Mouse (Mus musculus) heart, postnatal 25 days (tissue): ENCODE data around the gene Evi5. TPM values are rescaled to one million over a fixed set of nuclear protein-coding genes. Genes with fewer than 3 reads are reported as not detected.
A peak's percentile ranks its signal among the peaks of the same experiment; 100 is the strongest.

Experiments used
- DNase-seq: peaks from one replicate; pipeline ENCODE4 v3.0.0; 2022; ENCODE audit warnings: low spot score
- intact Hi-C: fragments of 180-260 bp; cut with DNase I; formaldehyde crosslinking; loops from one replicate; pipeline ENCODE4 v1.15.1; 2025
- total RNA-seq, 2 experiments: library from RNA; stranded (reverse); gene quantifications; 2 replicates each; pipeline ENCODE4 v1.2.3; 2021

The Evi5 gene
- total RNA-seq, 2 experiments from 2014 or later, result 17.9 to 22.1 TPM

DNA sequence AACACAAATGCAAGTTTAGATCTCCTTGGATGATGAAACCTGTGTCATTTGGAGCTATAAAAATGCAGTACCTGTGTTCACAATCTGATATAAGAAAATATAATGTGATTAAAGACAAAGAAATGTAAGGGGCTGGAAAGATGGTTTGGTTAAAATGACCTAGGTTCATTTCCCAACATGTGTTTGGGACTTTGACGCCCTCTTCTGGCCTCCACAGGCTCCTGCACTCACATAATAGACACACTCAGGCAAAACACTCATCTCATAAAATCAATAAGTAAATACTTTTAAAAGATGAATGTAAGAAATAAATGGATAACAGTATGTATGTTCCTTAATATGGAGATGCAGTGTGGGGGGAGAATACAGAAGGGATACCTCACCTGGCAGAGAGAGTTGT lies 2.1 kb upstream of the Evi5 start:
- DNase-seq, result no peak
- intact Hi-C loops, result loop anchor here (5.0 kb wide), 1 partner anchor 85 kb away; no protein-coding TSS in a partner anchor

DNA sequence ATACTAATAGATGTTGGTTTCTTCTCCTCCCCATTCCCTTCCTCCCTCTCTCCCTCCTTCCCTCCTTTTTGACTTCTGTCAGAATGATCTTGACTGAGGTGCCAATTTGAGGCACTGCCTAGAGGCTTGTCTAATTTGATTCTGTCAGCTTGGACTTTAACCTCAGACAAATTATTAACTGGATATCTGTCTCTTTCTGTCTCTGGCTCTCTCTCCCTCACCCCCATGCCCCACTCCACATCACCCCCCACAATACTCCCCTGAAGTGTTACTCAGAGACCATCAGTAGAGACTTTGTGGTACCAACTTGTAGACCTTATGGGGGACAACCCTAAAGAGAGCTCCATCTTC lies 329 bp upstream of the Evi5 start:
- DNase-seq, result no peak
- intact Hi-C loops, result loop anchor here (5.0 kb wide), 1 partner anchor 83 kb away; no protein-coding TSS in a partner anchor

DNA sequence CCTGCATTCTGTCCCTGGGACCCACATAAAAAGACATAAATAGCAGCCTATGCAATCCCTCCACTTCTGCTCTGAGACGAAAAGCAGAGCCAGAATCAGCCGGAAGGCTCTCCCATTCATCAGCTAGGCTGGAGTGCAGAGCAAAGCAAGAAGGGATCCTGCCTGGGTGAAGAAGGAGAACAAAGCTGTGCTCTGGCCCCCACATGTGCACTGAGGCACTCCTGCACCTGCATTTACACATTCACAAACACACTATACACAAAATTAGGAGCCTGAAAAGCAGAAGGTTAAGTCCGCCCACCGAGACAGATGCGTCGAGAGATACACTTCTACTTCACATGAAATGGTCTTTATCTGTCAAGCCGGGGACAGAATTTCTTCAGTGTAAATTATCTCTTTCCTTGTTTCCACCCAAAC lies 1.0 kb downstream of the Evi5 start:
- no peak for DNase-seq
- intact Hi-C loops, result no loop called here

DNA sequence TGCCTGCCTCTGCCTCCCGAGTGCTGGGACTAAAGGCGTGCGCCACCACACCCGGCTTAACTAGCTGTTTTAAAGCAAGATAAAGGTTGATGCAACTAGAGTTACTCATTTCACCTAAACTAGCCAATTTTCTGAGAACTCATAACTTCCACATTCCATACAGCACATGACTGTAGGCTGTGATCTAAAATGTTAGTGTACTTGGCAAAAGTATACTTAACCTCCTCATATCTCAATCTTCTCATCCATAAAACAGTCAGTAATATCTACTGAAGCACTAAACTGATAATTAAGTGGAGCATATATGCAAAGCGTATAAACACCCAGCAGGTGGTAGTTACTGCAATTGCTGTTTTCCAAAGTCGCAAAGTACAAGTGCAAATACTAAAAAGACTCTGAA lies 1.6 kb downstream of the Evi5 start:
- intact Hi-C loops, result no loop called here
- DNase-seq, result no peak

DNA sequence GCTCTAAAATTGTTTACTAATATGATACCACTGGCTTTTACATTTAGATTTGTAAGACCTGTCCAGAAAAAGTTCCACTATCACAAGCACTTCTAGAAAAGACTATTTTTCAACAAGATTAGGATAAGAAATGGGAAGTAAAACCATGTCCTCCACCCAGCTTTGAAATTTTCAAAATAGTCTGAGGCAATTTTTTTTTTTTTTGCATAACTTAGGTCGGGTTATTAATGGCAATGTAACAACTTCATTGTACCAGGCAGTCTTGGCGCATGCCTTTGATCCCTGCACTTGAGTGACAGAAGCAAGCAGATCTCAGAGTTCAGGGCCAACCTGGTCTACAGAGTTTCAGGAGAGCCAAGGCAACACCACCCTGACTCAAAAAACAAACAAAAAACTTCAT lies 5.2 kb downstream of the Evi5 start:
- DNase-seq, result no peak
- intact Hi-C loops, result loop anchor here (2.0 kb wide), 1 partner anchor 31 kb away; the partner anchor contains the start of gene Rpl5

DNA sequence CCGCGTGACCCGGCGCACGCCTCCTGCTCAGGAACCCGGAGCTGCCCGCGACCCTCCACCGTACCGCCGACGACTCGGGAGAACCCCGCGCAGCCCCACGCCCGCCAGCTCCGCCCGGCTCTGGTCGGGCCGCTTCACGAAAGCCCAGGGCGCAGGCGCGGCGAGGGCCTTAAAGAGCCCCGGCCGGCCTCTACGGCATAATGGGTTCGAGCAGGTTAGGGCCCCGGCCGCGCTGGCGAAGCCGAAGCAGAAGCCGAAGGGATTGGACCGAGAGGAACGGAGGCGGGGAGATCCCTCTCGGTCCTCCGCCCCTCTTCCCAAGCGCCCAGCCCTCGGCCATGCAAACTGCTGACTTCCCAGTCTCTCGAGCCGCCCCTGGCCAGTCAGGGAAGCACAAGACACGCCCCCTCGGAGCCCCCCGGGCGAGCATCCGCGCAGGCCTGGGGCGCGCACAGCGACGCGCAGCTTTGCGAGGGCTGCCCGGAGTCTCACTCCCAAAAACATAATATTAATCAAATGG lies 5.9 kb downstream of the Evi5 start:
- intact Hi-C loops, result loop anchor here (2.0 kb wide), 1 partner anchor 32 kb away; the partner anchor contains the start of gene Rpl5
- peak; percentile 90 for DNase-seq

DNA sequence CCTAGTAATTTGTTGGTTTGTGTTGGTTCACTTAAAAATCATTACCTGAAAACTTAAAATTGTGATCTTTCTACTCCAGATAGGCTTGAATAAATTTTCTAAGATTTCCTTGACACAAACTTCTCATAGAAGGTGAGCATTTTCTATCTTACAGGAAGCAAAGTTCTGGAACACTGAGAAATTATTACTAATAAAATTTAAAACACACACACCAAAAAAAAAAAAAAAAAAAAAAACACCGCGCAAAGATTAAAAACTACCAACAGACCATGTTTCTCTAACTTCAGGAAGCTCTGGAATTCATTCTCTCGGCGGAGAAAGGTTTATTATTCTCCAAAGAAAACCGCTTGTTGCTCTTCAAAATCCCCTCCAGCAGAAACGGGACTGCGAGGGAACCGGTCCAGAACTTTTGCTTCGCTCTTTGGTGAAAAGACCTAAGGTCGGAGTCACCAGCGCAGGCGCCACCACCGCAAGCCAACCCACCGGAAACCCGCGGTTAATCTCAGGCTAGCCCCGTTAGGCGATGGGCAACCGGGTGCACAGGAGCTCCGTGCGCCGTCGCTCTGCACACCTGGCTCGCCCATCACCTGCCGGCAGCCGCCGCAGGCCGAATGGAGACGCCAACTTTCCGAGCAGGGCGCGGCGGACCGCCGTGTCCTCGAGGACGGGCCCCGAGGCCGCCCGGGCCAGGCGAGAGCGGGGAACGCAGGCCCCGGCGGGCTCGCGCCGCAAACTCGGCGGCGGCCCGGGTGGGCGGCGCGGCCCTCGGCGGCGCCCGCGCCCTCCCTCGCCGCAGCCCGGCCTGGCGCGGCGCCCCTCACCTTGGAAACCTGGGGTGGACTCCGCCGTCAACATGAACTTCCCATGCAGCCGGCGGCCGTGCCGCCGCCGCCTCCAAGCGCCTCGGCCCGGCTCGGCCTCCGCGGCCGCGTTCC lies 6.7 kb downstream of the Evi5 start:
- DNase-seq, result peak; percentile 42
- intact Hi-C loops, result loop anchor here (2.0 kb wide), 1 partner anchor 33 kb away; the partner anchor contains the start of gene Rpl5

DNA sequence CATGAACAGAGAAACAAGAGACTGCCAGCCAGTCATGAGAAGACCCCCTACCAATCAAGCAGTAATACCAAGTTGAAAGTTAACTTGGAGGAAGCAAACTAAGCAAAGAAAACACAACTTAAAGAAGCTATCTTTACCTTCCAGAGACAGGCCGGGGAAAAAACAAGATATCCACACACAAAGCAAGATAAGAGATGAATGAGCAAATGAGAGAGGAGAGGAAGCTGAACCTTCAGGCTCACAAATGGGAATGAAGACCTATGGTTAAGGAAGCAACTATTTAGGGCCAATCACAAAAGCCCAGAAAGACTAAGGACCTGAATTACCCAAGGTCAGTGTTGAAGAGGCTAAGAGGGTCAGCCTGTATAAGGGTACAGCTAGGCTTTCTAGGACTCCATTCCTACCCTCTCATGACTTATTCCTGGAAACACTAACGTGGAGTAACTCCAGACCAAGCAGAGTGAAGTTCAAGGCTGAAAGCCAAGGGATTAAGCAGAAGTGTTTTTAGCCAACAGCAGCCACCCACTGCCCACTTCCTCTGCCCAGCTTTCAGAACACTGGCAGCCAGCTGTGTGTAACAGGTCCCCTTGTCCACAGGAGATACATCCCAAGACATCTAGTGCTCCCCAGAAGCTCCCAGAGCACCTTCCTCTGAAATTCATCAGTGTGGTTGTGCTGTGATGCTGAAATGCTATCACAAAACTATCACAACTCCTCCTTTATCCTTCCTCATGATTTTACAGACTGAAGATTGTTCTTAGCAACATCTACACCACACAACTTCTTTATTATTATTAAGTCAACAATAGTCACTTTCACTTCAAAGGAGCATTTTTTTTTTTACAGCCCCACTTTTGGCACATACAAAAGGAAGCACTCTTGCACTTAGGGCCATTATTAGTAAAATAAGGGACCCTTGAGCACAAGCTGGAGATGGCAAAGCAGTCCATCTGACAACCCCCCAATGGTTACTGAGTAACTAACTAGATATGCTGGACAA lies 8.5 kb downstream of the Evi5 start:
- DNase-seq, result no peak
- intact Hi-C loops, result no loop called here

DNA sequence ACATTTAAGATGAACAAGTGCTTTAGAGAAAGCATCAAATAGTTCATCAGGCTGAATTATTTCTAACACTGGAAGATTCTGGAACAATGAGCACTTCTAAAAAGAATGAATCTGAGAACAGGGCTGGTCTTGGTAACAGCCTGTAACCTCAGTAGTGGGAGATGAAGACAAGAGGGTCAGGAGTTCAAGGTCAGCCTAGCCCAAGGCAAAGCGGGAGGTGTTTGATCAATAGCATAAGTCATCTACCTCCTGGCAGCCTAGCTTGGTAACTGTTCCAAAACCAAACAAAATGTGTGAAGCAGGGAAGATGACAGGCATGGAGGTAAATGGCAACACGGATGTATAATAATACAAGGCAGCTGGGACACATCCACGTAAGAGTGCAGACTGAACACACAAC lies 10.9 kb downstream of the Evi5 start:
- no peak for DNase-seq
- intact Hi-C loops, result no loop called here

DNA sequence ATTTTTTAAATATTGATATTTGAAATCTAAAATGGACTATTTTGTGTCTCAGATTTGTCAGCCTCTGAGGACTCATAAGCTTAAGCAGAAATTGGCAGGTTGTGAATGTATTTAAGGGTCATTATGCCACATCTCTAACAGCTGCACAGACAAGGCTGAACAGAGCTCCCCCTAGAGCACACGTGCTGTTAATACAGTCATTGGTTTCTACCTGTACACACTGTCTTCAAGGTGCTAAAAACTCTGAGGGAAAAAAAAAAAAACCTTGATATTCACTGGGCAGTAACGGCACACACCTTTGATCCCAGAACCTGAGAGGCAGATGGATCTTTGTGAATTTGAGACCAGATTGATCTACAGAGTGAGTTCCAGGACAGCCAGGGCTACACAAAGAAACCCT lies 15.9 kb downstream of the Evi5 start:
- intact Hi-C loops, result no loop called here
- DNase-seq, result no peak

DNA sequence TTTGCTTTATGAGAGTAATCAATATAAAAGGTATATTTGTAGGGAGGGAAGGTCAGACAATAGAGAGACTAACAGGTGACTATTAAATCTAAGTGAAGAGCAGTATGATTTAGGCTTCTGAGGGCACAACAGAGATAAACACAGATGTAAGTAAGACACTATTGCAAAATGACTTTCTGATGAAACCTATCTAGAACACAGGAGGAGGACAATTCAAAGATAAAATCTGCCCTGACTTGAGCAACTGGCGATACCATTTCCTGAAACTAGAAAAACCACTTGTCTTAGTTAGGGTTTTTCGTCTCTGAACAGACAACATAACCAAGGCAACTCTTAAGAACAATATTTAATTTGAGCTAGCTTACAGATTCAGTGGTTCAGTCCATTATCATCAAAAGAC lies 19.4 kb downstream of the Evi5 start:
- intact Hi-C loops, result no loop called here
- DNase-seq, result no peak

DNA sequence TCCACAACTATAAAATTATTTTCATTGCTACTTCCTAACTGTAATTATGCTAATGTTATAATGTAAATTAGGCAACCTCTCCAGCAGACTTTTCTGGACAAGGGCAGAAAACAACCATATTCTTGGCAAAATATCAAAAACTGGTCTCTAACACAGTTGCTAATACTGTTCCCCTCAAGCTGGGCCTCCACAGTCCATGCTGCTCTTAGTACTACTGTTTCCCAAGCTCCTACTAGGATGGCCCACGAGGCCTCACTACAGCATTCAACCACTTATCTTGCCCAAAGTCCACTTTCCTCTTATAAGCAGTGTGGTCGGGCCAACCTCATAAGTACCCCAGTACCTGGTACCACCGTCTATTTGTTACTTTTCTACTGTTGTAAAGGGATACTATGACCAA lies 20.4 kb downstream of the Evi5 start:
- intact Hi-C loops, result no loop called here

DNA sequence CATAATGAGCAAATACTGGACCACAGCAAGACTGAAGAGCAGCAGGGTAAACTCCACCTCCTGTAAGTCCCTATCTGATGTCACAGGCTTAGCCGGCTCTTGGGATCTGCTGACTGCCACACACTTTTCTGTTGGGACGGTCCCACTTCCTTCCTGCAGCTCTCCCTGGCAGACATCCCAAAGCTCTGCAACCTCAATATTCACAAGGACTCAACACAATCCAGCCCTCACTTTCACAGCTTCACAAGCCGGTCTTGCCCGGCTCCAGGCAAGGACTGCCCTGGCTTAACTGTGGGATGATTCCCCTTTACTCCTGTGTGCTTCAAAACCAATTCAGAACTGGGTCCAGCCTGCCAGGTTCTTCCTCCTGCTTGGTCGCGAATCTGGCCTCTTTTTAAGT lies 21.1 kb downstream of the Evi5 start:
- peak; percentile 13 for DNase-seq
- intact Hi-C loops, result no loop called here

More for the DNA sequence above, 20.4 kb downstream of the Evi5 start:
- DNase-seq, result no peak

DNA sequence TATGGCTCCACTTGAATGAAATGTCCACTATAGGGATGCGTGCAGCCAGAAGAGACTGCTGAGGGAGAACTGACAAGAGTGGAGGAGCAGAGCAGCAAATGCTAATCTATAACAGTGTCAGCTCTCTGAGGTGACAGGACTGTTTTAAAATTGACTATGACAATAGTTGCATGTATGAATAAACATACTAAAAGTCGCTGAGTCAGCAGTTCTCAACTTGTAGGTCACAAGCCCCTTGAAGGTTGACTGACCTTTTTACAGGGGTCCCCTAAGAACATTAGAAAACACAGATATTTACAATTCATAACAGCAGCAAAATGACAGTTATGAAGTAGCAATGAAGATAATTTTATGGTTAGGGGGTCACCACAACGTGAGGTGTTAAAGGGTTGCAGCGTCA lies 25.9 kb downstream of the Evi5 start:
- no peak for DNase-seq
- intact Hi-C loops, result no loop called here

DNA sequence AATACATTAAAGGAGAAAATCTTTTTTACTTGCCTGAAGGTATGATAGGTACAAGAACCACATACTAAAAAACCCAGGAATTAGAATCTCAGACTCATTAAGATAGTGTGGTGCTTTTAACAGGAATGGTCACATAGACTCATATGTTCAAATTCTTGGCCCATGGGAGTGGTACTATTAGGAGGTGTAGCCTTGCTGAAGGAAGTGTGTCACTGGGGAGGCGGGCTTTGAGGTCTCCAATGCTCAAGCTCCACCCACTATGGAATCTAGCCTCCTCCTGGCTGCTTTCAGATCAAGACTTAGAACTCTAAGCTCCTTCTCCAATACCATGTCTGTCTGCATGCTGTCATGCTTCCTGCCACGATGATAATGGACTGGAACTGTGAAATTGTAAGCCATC lies 27.1 kb downstream of the Evi5 start:
- intact Hi-C loops, result no loop called here
- no peak for DNase-seq

DNA sequence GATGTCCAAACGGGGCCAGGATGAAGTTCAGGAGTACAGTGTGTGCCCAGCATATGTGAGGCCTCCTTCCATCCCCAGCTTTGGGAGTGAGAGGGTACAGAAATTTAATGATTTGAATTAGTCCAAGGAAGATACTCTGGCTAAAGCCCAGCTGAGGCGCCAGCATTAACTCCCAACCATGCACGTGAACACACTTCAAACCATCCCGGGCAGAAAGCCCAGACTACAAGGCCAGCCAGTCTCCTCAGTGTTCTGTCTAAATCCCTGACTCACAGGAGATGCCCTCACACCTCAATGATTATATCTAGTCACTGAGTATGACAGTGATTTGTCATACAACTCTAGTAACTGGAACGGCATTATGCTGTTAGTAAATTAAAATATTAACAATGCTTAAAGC lies 27.6 kb downstream of the Evi5 start:
- intact Hi-C loops, result no loop called here
- DNase-seq, result no peak

DNA sequence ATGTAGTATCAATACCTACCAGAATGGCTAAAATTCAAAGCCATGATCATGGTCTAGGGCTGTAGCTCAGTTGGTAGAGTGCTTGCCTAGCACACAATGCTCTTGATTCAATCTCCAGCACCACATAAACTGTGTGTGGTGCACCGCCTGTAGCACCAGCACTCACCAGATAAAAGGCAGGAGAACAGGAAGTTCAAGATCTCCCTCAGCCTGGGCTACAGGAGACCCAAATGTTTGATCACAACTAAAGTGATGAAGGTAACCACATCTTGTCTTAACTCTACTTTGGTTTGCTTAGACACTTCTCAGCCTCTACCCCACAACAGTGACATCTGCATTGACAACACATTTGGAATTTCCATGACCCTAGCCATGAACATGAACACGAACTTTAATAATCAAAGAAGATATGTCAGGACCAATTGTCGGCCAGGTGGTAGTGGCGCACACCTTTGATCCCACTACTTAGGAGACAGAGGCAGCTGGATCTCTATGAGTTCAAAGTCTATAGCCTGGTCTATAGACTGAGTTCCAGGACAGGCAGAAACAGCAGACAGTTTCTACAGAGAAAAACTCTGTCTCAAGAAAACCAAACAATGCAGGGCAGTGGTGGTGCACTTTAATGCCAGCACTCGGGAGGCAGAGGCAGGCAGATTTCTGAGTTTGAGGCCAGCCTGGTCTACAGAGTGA lies 34.2 kb downstream of the Evi5 start:
- intact Hi-C loops, result no loop called here
- no peak for DNase-seq

DNA sequence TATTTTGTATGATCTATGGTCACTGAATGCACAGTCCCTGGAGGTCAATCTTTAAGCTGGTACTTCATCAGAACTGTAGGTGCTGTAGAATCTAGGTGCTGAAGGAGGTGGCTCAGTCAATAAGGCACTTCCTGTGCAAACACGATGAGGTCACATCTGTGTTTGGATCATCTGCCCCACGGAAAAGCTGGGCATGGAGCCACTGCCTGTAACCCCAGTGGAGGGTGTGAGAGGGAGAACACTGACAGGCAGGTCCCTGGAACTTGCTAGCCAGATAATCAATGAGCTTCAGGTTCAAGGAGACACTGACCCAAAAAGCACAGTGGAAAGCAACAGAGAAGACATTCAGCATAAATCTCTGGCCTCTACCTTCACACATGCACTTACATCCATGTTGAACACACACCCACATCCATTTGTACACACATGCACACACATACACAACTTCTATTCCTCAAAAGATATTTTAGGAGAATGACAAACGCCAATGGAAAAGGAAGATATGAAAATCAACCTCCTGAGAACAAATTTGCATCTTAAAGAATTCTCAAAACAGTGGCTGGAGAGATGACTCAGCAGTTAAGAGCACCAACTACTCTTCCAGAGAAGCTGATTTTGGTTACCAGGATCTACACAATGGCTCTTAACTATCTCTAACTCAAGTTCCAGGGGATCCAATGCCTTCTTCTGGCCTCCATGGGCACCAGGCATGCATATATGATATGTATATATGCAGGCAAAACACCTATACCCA lies 35.8 kb downstream of the Evi5 start:
- intact Hi-C loops, result no loop called here
- no peak for DNase-seq

DNA sequence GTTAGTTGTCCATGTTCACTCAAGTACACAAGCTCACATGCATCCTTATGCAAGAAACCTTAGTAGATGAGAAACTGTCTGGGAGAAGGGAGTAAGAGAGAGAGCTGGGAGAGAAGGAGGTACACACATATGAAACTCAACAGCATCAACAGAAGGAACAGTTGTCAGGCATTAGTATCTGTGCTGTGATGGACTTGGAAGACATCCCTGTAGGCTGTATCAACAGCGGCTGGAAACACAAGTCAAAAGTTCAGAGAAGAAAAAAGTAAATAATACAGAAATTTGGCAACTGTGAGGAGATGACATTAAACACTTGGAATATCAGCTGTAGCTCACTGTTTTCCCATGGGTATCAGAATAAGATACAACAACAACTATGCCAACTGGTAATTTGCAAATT lies 40.6 kb downstream of the Evi5 start:
- DNase-seq, result no peak
- intact Hi-C loops, result no loop called here
